Mouse (Mus musculus) MEL (cell line): ENCODE measurements around the gene Adgrv1.

Source experiments
- CHD1 ChIP-seq: IDR thresholded peaks from 2 replicates; pipeline ENCODE4 v1.6.1; 2012; ENCODE audit warnings: low read depth, mild to moderate bottlenecking, inconsistent platforms, low read length, improper control_type of control experiment
- CTCF ChIP-seq, 3 experiments: IDR thresholded peaks in 2 of 3; conservative IDR thresholded peaks in 1 of 3; 2 replicates each; pipeline ENCODE4 v1.5.1; 2011 to 2012; ENCODE audit warnings: low read length in 3 of 3, low read depth in 2 of 3, mild to moderate bottlenecking in 2 of 3, improper control_type of control experiment in 1 of 3, inconsistent platforms in 1 of 3, mixed read lengths in 1 of 3, moderate library complexity in 1 of 3; ENCODE audit not compliant: control insufficient read depth in 1 of 3, insufficient read depth in 1 of 3, poor library complexity in 1 of 3, severe bottlenecking in 1 of 3
- E2F4 ChIP-seq: IDR thresholded peaks from 2 replicates; pipeline ENCODE4 v1.6.1; 2011; ENCODE audit warnings: low read depth, low read length, improper control_type of control experiment, borderline replicate concordance
- EP300 ChIP-seq, 2 experiments: IDR thresholded peaks; 2 replicates each; pipeline ENCODE4 v1.6.1; 2011; ENCODE audit warnings: improper control_type of control experiment in 2 of 2, low read length in 2 of 2, low read depth in 1 of 2, mild to moderate bottlenecking in 1 of 2
- GABPA ChIP-seq: IDR thresholded peaks from 2 replicates; pipeline ENCODE4 v1.6.1; 2012; ENCODE audit warnings: low read depth, mild to moderate bottlenecking, inconsistent platforms, low read length, improper control_type of control experiment, moderate library complexity
- GATA1 ChIP-seq: IDR thresholded peaks from 2 replicates; pipeline ENCODE4 v1.6.1; 2011; ENCODE audit warnings: low read depth, low read length, improper control_type of control experiment
- POLR2A ChIP-seq, 2 experiments: IDR thresholded peaks; 2 replicates each; pipeline ENCODE4 v1.6.1; 2011 to 2012; ENCODE audit warnings: low read length in 2 of 2, mild to moderate bottlenecking in 2 of 2, control low read depth in 1 of 2, improper control_type of control experiment in 1 of 2, low read depth in 1 of 2, moderate library complexity in 1 of 2; ENCODE audit not compliant: control insufficient read depth in 1 of 2, insufficient read depth in 1 of 2, poor library complexity in 1 of 2
- SMC3 ChIP-seq: IDR thresholded peaks from 2 replicates; pipeline ENCODE4 v1.6.1; 2011; ENCODE audit warnings: low read depth, low read length, improper control_type of control experiment
- UBTF ChIP-seq: IDR thresholded peaks from 2 replicates; pipeline ENCODE4 v1.6.1; 2012; ENCODE audit warnings: low read depth, mild to moderate bottlenecking, inconsistent platforms, low read length, improper control_type of control experiment, moderate library complexity, borderline replicate concordance; ENCODE audit not compliant: insufficient read depth
- USF1 ChIP-seq: IDR thresholded peaks from 2 replicates; pipeline ENCODE4 v1.6.1; 2014; ENCODE audit warnings: low read depth, mild to moderate bottlenecking, inconsistent platforms, low read length, improper control_type of control experiment, moderate library complexity
- ZC3H11A ChIP-seq: IDR thresholded peaks from 2 replicates; pipeline ENCODE4 v1.6.1; 2012; ENCODE audit warnings: low read depth, mild to moderate bottlenecking, inconsistent platforms, low read length, improper control_type of control experiment
- ZMIZ1 ChIP-seq: IDR thresholded peaks from 2 replicates; pipeline ENCODE4 v1.6.1; 2012; ENCODE audit warnings: low read depth, mild to moderate bottlenecking, inconsistent platforms, low read length, improper control_type of control experiment, moderate library complexity

DNA sequence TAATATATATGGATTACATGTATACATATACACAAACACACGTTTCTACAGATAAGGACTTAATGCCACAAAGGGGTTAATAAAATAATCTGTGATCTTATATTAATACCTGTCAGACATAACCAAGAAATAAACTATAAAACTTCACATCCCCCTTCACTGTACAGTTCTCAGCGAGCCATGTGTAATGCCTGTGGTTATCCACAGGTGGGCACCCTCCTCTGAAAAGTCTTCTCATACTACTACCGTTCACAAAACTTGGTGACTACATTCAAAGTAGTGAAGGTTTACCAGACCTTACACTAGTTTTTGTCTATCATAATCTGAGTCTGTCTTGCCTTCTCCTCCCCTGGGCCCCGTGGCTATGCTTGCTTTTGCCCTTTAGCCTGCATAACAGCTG lies 106.3 kb downstream of the Adgrv1 start:
- TF ChIP-seq CTCF (IDR thresholded peaks at IDR 0.05 in 2 of 3, conservative IDR thresholded peaks at IDR 0.05 in 1 of 3; ENCODE audit: control insufficient read depth in 1 of 3, insufficient read depth in 1 of 3, low read depth in 2 of 3, low read length in 3 of 3, poor library complexity in 1 of 3, severe bottlenecking in 1 of 3) (peak; percentile 51 to 71 (median 60)), EP300 (IDR thresholded peaks at IDR 0.05; ENCODE audit: low read depth in 1 of 2, low read length in 2 of 2) (no peak), GATA1 (no peak), E2F4 (no peak), UBTF (no peak), CHD1 (no peak), USF1 (no peak), ZMIZ1 (no peak), SMC3 (peak; percentile 83), GABPA (no peak), POLR2A (IDR thresholded peaks at IDR 0.05; ENCODE audit: control insufficient read depth in 1 of 2, insufficient read depth in 1 of 2, low read depth in 1 of 2, low read length in 2 of 2, poor library complexity in 1 of 2) (no peak), ZC3H11A (peak; percentile 29; the same call in 1 of the 2 replicates)
